28 mouse cellular contexts compared by ENCODE assay signal in the genomic region with DNA sequence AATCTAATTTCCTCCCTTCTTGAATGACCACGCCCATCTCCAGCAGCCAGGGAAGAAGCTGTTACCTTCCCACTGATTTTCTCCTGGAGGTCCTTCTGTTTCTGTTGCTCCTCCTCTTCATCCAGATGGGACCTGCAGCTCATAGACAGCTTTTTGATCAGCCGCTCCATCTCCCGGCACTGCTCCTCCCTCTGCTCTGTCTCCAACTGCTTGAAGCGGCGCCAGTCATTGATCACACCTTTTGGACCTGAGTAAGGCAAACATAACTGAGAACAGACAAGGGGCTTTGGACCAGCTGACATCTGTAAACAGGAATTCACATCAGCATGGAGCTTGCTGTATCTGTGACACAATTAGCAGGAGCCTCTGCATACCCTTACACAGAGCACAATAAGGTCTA. TPM values are rescaled to one million over a fixed set of nuclear protein-coding genes. Genes with fewer than 3 reads are reported as not detected.
DNase-seq lines count a peak whose midpoint lies in the region; ATAC-seq and TF ChIP-seq lines count a peak whose summit lies in the region.
"Had no signal": no experiment of that assay in that cellular context is flagged by ENCODE, and none has a peak within 500 bp of the region (broad histone marks: within the 10 kb centered on the region; RNA-seq: fewer than 3 reads in every experiment).

No protein-coding gene starts in this region.

- H3K27ac ChIP-seq in liver, adult 2 months (replicated peaks; ENCODE audit: insufficient read depth, low read depth, low read length), result no peak overlapping the region
- H3K27ac ChIP-seq in liver, embryonic 12.5 days, result no peak overlapping the region
- no peak overlapping the region for H3K27ac ChIP-seq in testis, adult 2 months (ENCODE audit: control insufficient read depth, insufficient read depth, low read depth, low read length)
- H3K27ac ChIP-seq: embryonic facial prominence, embryonic 13.5 days; embryonic facial prominence, embryonic 15.5 days; forebrain, embryonic 10.5 days; forebrain, embryonic 12.5 days had no signal

- H3K27me3 ChIP-seq in liver, adult 2 months (ENCODE audit: control insufficient read depth, insufficient read depth, low read length), result no peaks in the 10 kb centered on the region
- no peaks in the 10 kb centered on the region for H3K27me3 ChIP-seq in liver, embryonic 12.5 days (replicated peaks)
- H3K27me3 ChIP-seq in testis, adult 2 months (ENCODE audit: control insufficient read depth, insufficient read depth, low read length), result no peaks in the 10 kb centered on the region
- H3K27me3 ChIP-seq: embryonic facial prominence, embryonic 13.5 days; embryonic facial prominence, embryonic 15.5 days; forebrain, embryonic 12.5 days had no signal

- no peak overlapping the region for H3K4me3 ChIP-seq in liver, adult 2 months (ENCODE audit: insufficient read depth, low read depth, low read length)
- H3K4me3 ChIP-seq in liver, embryonic 12.5 days, result no peak overlapping the region
- H3K4me3 ChIP-seq in testis, adult 2 months (ENCODE audit: control insufficient read depth, low read depth, low read length), result peak overlapping the region; percentile 47
- H3K4me3 ChIP-seq: embryonic facial prominence, embryonic 13.5 days; embryonic facial prominence, embryonic 15.5 days; erythroblast, embryonic 14.5 days; forebrain, embryonic 10.5 days; forebrain, embryonic 12.5 days had no signal

- WGBS in liver, adult 2 months, result 35% methylated on average over 5 of the region's 5 CpGs
- WGBS in liver, embryonic 12.5 days (ENCODE audit: insufficient replicate concordance), result 87% methylated on average over 5 of the region's 5 CpGs

- no peaks in the 10 kb centered on the region for H3K9me3 ChIP-seq in liver, embryonic 12.5 days (replicated peaks)
- H3K9me3 ChIP-seq: embryonic facial prominence, embryonic 13.5 days; embryonic facial prominence, embryonic 15.5 days; forebrain, embryonic 10.5 days; forebrain, embryonic 12.5 days had no signal

- ATAC-seq in liver, embryonic 12.5 days, result no peak
- ATAC-seq: forebrain, embryonic 14.5 days; forebrain, embryonic 16.5 days had no signal

- TF ChIP-seq CTCF in liver, adult 2 months (IDR thresholded peaks at IDR 0.05; ENCODE audit: low read depth, low read length), result no peak
- no peak for TF ChIP-seq CTCF in testis, adult 2 months (IDR thresholded peaks at IDR 0.05; ENCODE audit: control insufficient read depth, insufficient read depth, insufficient replicate concordance, low read depth, low read length)

- no peak for TF ChIP-seq POLR2A in liver, adult 2 months (IDR thresholded peaks at IDR 0.05; ENCODE audit: extremely low read depth, insufficient read depth, low read length)
- TF ChIP-seq POLR2A in testis, adult 2 months (IDR thresholded peaks at IDR 0.05; ENCODE audit: control insufficient read depth, low read depth, low read length), result no peak

- peaks cover 45% of the 10 kb centered on the region for H3K36me3 ChIP-seq in liver, adult 2 months (ENCODE audit: control insufficient read depth, insufficient read depth, low read length)
- peaks cover 65% of the 10 kb centered on the region for H3K36me3 ChIP-seq in liver, embryonic 12.5 days
- H3K36me3 ChIP-seq in testis, adult 2 months (ENCODE audit: control insufficient read depth, insufficient read depth, low read length), result peaks cover 5% of the 10 kb centered on the region

- H3K79me2 ChIP-seq in liver, adult 2 months (ENCODE audit: control insufficient read depth, insufficient read depth, low read length), result no peaks in the 10 kb centered on the region

- no peak overlapping the region for H3K9ac ChIP-seq in liver, adult 2 months (ENCODE audit: low read depth, low read length)
- H3K9ac ChIP-seq in liver, embryonic 12.5 days, result no peak overlapping the region
- H3K9ac ChIP-seq: embryonic facial prominence, embryonic 13.5 days; embryonic facial prominence, embryonic 15.5 days; forebrain, embryonic 12.5 days had no signal

- peak; percentile 81 for DNase-seq in liver, adult 2 months (ENCODE audit: extremely low read depth, low read depth, low spot score)
- DNase-seq in testis, postnatal 14 days (ENCODE audit: low spot score), result no peak
- DNase-seq in adrenal gland, postnatal 10 days, result no peak
- DNase-seq: adrenal gland, adult 2 months; adrenal gland, postnatal 14 days; adrenal gland, postnatal 36 days; cerebellum, adult 11 months; cerebellum, adult 18-20 months; cerebellum, adult 8-10 months; cerebellum, adult 9-11 months; cerebellum, postnatal 14 days; cerebellum, postnatal 36 days; embryo, embryonic 11 days had no signal

- H3K4me1 ChIP-seq in liver, adult 2 months (ENCODE audit: control insufficient read depth, insufficient read depth, low read length), result peaks cover 1% of the 10 kb centered on the region; the same call in 1 of the 2 replicates
- H3K4me1 ChIP-seq in liver, embryonic 12.5 days, result peaks cover 21% of the 10 kb centered on the region
- peaks cover 8% of the 10 kb centered on the region for H3K4me1 ChIP-seq in testis, adult 2 months (ENCODE audit: control insufficient read depth, insufficient read depth, low read length)

- H3K4me2 ChIP-seq in liver, embryonic 12.5 days, result no peak overlapping the region
- H3K4me2 ChIP-seq: embryonic facial prominence, embryonic 13.5 days; embryonic facial prominence, embryonic 15.5 days; forebrain, embryonic 12.5 days had no signal

RNA-seq across cellular contexts. Expression of a gene that starts 3.6 kb away (rescaled TPM):
- total RNA-seq in liver, adult 2 months (2014; rRNA removed), result 19.9 and 27.1 TPM in 2 replicates
- 7.0 and 7.8 TPM in 2 replicates for polyA plus RNA-seq in liver, adult 2 months (2012; rRNA removed)
- 16.1 and 16.3 TPM in 2 replicates for polyA plus RNA-seq in liver, embryonic 12.5 days (2016; fragmentation: Nextera tagmentation; extraction: Ambion mirVana)
- polyA plus RNA-seq in testis, adult 2 months (2012; rRNA removed), result 2.5 and 3.7 TPM in 2 replicates
- total RNA-seq in adrenal gland, postnatal 10 days (2021), result 10 to 100 TPM; 40.8 to 41.2 TPM

RNA-seq across cellular contexts. Expression of a gene that starts 29.3 kb away (rescaled TPM):
- not detected in 2 replicates for total RNA-seq in liver, adult 2 months (2014; rRNA removed)
- not detected in 2 replicates for polyA plus RNA-seq in liver, adult 2 months (2012; rRNA removed)
- polyA plus RNA-seq in liver, embryonic 12.5 days (2016; fragmentation: Nextera tagmentation; extraction: Ambion mirVana), result not detected in 2 replicates
- 0.11 and 0.14 TPM in 2 replicates for polyA plus RNA-seq in testis, adult 2 months (2012; rRNA removed)
- total RNA-seq in adrenal gland, postnatal 10 days (2021), result not detected
- total RNA-seq: adrenal gland, adult 2 months; adrenal gland, postnatal 14 days; adrenal gland, postnatal 36 days; common myeloid progenitor, adult 5-6 weeks; ES-E14; MEL had no signal
- polyA plus RNA-seq: adrenal gland, adult 2 months; brain, embryonic 14.5 days; C2C12; embryonic facial prominence, embryonic 11.5 days; embryonic facial prominence, embryonic 13.5 days; erythroblast, embryonic 14.5 days; forebrain, embryonic 10.5 days; forebrain, embryonic 12.5 days; forebrain, embryonic 14.5 days; forebrain, embryonic 16.5 days had no signal
